Mouse (Mus musculus) bone marrow macrophage, adult 2 months (primary cell): Measurements from ENCODE around the gene Cyb5b.

ENCODE experiments used
- CTCF ChIP-seq: IDR thresholded peaks from 2 replicates; pipeline ENCODE4 v1.5.1; 2012; ENCODE audit warnings: low read depth, mild to moderate bottlenecking, low read length, moderate library complexity
- POLR2A ChIP-seq: IDR thresholded peaks from 2 replicates; pipeline ENCODE4 v1.6.1; 2012; ENCODE audit warnings: mild to moderate bottlenecking, low read depth, low read length, borderline replicate concordance

GRCm38 (mm10) chr8:107143501-107143900, 6.9 kb upstream of the Cyb5b start:
- TF ChIP-seq CTCF (no peak), POLR2A (no peak)
